Mouse (Mus musculus) urinary bladder, postnatal 14 days (tissue): ENCODE measurements around the gene Inpp4b.
A peak's percentile ranks its signal among the peaks of the same experiment; 100 is the strongest.
"Not testable (repeated sequence)": the region's sequence is repeated elsewhere in the genome, so short reads cannot be mapped to it uniquely, and the experiment has no call there.

Experiments used
- DNase-seq: peaks from one replicate; pipeline ENCODE4 v3.0.0; 2021; ENCODE audit warnings: low spot score

The Inpp4b gene

GRCm38 (mm10) chr8:81992966-81993365 is 650.6 kb downstream of the Inpp4b start:
- no peak for DNase-seq

- no peak for DNase-seq
These were observed 653.9 kb downstream of the Inpp4b start for GRCm38 (mm10) chr8:81996239-81996638.

- no peak for DNase-seq
These were observed 654.5 kb downstream of the Inpp4b start for GRCm38 (mm10) chr8:81996823-81997222.

- no peak for DNase-seq
These were observed 661.8 kb downstream of the Inpp4b start for GRCm38 (mm10) chr8:82004158-82004557.

GRCm38 (mm10) chr8:82005466-82005865 is 663.1 kb downstream of the Inpp4b start:
- no peak for DNase-seq

GRCm38 (mm10) chr8:82017792-82018191 is 675.4 kb downstream of the Inpp4b start:
- DNase-seq: no peak

- DNase-seq: peak; percentile 5
These were observed 685.0 kb downstream of the Inpp4b start for GRCm38 (mm10) chr8:82027401-82027800.

GRCm38 (mm10) chr8:82028896-82029295 is 686.5 kb downstream of the Inpp4b start:
- peak; percentile 16 for DNase-seq

GRCm38 (mm10) chr8:82032035-82032434 is 689.7 kb downstream of the Inpp4b start:
- DNase-seq: not testable (repeated sequence)

- DNase-seq: no peak
These were observed 711.7 kb downstream of the Inpp4b start for GRCm38 (mm10) chr8:82054030-82054429.

GRCm38 (mm10) chr8:82067619-82068018 is 725.3 kb downstream of the Inpp4b start:
- DNase-seq: no peak

- no peak for DNase-seq
These were observed 736.9 kb downstream of the Inpp4b start for GRCm38 (mm10) chr8:82079267-82079666.

GRCm38 (mm10) chr8:82086631-82087030 is 744.3 kb downstream of the Inpp4b start:
- not testable (repeated sequence) for DNase-seq

GRCm38 (mm10) chr8:82090901-82091300 is 748.5 kb downstream of the Inpp4b start:
- no peak for DNase-seq

GRCm38 (mm10) chr8:82093274-82093673 is 750.9 kb downstream of the Inpp4b start:
- no peak for DNase-seq

GRCm38 (mm10) chr8:82104560-82104959 is 762.2 kb downstream of the Inpp4b start:
- no peak for DNase-seq

GRCm38 (mm10) chr8:82106131-82106530 is 763.8 kb downstream of the Inpp4b start:
- DNase-seq: no peak

- no peak for DNase-seq
These were observed 807.9 kb downstream of the Inpp4b start for GRCm38 (mm10) chr8:82150272-82150671.

- no peak for DNase-seq
These were observed 815.6 kb downstream of the Inpp4b start for GRCm38 (mm10) chr8:82157928-82158327.
